Comparison of ENCODE assay signal across 12 mouse cellular contexts in the genomic region with DNA sequence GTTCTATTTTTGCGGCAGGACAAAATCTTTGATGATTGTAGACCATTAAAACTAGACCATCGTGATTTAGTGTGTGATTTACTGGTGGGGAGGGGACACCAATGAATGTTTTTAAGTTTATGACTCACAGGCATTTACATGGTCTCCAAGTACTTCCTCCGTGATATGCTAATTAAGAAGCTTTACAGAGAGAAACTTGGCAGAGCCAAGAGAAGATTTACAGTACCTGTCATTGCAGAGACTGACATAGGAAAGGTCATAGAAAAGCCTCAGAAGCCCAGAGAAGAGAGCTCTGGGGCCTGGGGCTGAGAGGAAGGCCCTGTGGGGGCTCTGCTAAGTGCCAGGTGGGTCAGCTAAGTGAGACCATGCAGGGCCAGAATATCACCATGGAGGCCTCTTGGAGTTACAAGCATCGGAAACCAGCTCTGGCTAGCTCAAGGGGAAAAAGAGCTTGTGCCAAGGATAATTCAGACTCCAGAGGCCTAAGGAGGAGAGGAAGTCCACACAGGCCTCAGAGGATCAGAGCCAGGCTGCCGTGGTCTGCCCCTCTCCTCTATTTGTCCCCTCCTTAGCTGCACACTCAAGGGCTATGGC. TPM values are rescaled to one million over a fixed set of nuclear protein-coding genes. Genes with fewer than 3 reads are reported as not detected.
DNase-seq lines count a peak whose midpoint lies in the region; ATAC-seq and TF ChIP-seq lines count a peak whose summit lies in the region.
"Had no signal": no experiment of that assay in that cellular context is flagged by ENCODE, and none has a peak within 500 bp of the region (broad histone marks: within the 10 kb centered on the region; RNA-seq: fewer than 3 reads in every experiment).

No protein-coding gene starts in this region.

- WGBS in heart, embryonic 14.5 days: 58% methylated on average over 5 of the region's 5 CpGs
- 27% methylated on average over 5 of the region's 5 CpGs for WGBS in neural tube, embryonic 13.5 days
- WGBS in kidney, postnatal 0 days: 21% methylated on average over 5 of the region's 5 CpGs

- peak overlapping the region; percentile 4 to 51; a peak in 2 of 4 replicates for H3K27ac ChIP-seq in heart, embryonic 14.5 days (replicated peaks in 1 of 2; ENCODE audit: control insufficient read depth in 1 of 2, insufficient read depth in 1 of 2, low read depth in 2 of 2, low read length in 2 of 2)
- peak overlapping the region; percentile 49; the same call in 1 of the 2 replicates for H3K27ac ChIP-seq in neural tube, embryonic 13.5 days (replicated peaks)
- peak overlapping the region; percentile 79 for H3K27ac ChIP-seq in kidney, postnatal 0 days
- H3K27ac ChIP-seq: hindbrain, embryonic 15.5 days; liver, embryonic 13.5 days had no signal

- H3K4me2 ChIP-seq in heart, embryonic 14.5 days (ENCODE audit: low read length): no peak overlapping the region
- H3K4me2 ChIP-seq in neural tube, embryonic 13.5 days: no peak overlapping the region
- no peak overlapping the region for H3K4me2 ChIP-seq in kidney, postnatal 0 days (ENCODE audit: low read length)
- H3K4me2 ChIP-seq: hindbrain, embryonic 15.5 days; liver, embryonic 13.5 days had no signal

- TF ChIP-seq CTCF in kidney, postnatal 0 days (IDR thresholded peaks at IDR 0.05; ENCODE audit: low read depth): no peak

- intact Hi-C loops in heart, postnatal 36 days (cut with DNase I): no loop called here

- no peak overlapping the region for H3K4me3 ChIP-seq in heart, embryonic 14.5 days (ENCODE audit: control insufficient read depth in 1 of 2, insufficient read depth in 1 of 2, low read depth in 1 of 2, low read length in 2 of 2)
- H3K4me3 ChIP-seq in neural tube, embryonic 13.5 days: no peak overlapping the region
- no peak overlapping the region for H3K4me3 ChIP-seq in kidney, postnatal 0 days (replicated peaks; ENCODE audit: low read depth, low read length)
- H3K4me3 ChIP-seq: erythroblast, embryonic 14.5 days; hindbrain, embryonic 15.5 days; liver, embryonic 13.5 days had no signal

- no peak overlapping the region for H3K9ac ChIP-seq in heart, embryonic 14.5 days (ENCODE audit: low read length)
- H3K9ac ChIP-seq in neural tube, embryonic 13.5 days: no peak overlapping the region
- H3K9ac ChIP-seq in kidney, postnatal 0 days (ENCODE audit: low read depth, low read length): no peak overlapping the region
- H3K9ac ChIP-seq: hindbrain, embryonic 15.5 days; liver, embryonic 13.5 days had no signal

- no peaks in the 10 kb centered on the region for H3K27me3 ChIP-seq in heart, embryonic 14.5 days (ENCODE audit: control insufficient read depth, insufficient read depth, low read length)
- H3K27me3 ChIP-seq in neural tube, embryonic 13.5 days: no peaks in the 10 kb centered on the region
- H3K27me3 ChIP-seq in kidney, postnatal 0 days (ENCODE audit: insufficient read depth, low read length): no peaks in the 10 kb centered on the region
- H3K27me3 ChIP-seq: hindbrain, embryonic 15.5 days; liver, embryonic 13.5 days had no signal

- no peak for ATAC-seq in heart, embryonic 14.5 days (ENCODE audit: insufficient number of reproducible peaks, insufficient read depth, low FRiP score, low read depth)
- peak; percentile 73 for ATAC-seq in neural tube, embryonic 13.5 days (ENCODE audit: low read depth)
- ATAC-seq in kidney, postnatal 0 days (replicated peaks; ENCODE audit: low FRiP score, low read depth): peak; percentile 57
- no peak for ATAC-seq in CD4-positive, CD25-positive, alpha-beta regulatory T cell, adult 4 months

- no peaks in the 10 kb centered on the region for H3K9me3 ChIP-seq in heart, embryonic 14.5 days (ENCODE audit: control insufficient read depth, low read length)
- H3K9me3 ChIP-seq in neural tube, embryonic 13.5 days: no peaks in the 10 kb centered on the region
- no peaks in the 10 kb centered on the region for H3K9me3 ChIP-seq in kidney, postnatal 0 days (replicated peaks; ENCODE audit: low read length)
- H3K9me3 ChIP-seq: hindbrain, embryonic 15.5 days; liver, embryonic 13.5 days had no signal

- H3K4me1 ChIP-seq in heart, embryonic 14.5 days (ENCODE audit: control insufficient read depth in 2 of 2, insufficient read depth in 2 of 2, low read length in 2 of 2): peaks cover 18 to 27% of the 10 kb centered on the region in 2 experiments
- peaks cover 26% of the 10 kb centered on the region for H3K4me1 ChIP-seq in neural tube, embryonic 13.5 days (replicated peaks)
- H3K4me1 ChIP-seq in kidney, postnatal 0 days (replicated peaks; ENCODE audit: insufficient read depth, low read length): 0 out of 2 replicates have a peak, but pooled peaks cover 12% of the 10 kb centered on the region
- H3K4me1 ChIP-seq: hindbrain, embryonic 15.5 days had no signal

- no peak for DNase-seq in heart, postnatal 36 days
- no peak for DNase-seq in neural tube, embryonic 10.5 days (ENCODE audit: extremely low spot score, low spot score)
- DNase-seq in kidney, postnatal 0 days (ENCODE audit: low spot score): peak; percentile 94
- DNase-seq in spleen, adult 18-20 months: no peak
- DNase-seq: cerebellum, postnatal 36 days; liver, embryonic 13.5 days; thymus, postnatal 36 days had no signal

- no peaks in the 10 kb centered on the region for H3K36me3 ChIP-seq in heart, embryonic 14.5 days (ENCODE audit: control insufficient read depth, insufficient read depth, low read length)
- H3K36me3 ChIP-seq in neural tube, embryonic 13.5 days: no peaks in the 10 kb centered on the region
- H3K36me3 ChIP-seq in kidney, postnatal 0 days (ENCODE audit: insufficient read depth, low read length): no peaks in the 10 kb centered on the region
- H3K36me3 ChIP-seq: hindbrain, embryonic 15.5 days; liver, embryonic 13.5 days had no signal

RNA-seq across cellular contexts. Expression of a gene that starts 7.1 kb away (rescaled TPM):
- 6.0 and 6.3 TPM in 2 replicates for polyA plus RNA-seq in heart, embryonic 14.5 days (2014; fragmentation: Nextera tagmentation; extraction: Ambion mirVana)
- total RNA-seq in heart, postnatal 36 days (2021): 10 to 100 TPM; 13.4 to 15.8 TPM
- 1.5 and 1.6 TPM in 2 replicates for polyA plus RNA-seq in neural tube, embryonic 13.5 days (2015; fragmentation: Nextera tagmentation; extraction: Ambion mirVana)
- 9.3 and 9.5 TPM in 2 replicates for polyA plus RNA-seq in kidney, postnatal 0 days (2015; fragmentation: Nextera tagmentation; extraction: Ambion mirVana)
- polyA plus RNA-seq in CD4-positive, CD25-positive, alpha-beta regulatory T cell, adult 4 months (2017; shearing (Covaris generic)): under 1 TPM; 0.48 to 0.85 TPM

RNA-seq across cellular contexts. Expression of a gene that starts 39.4 kb away (rescaled TPM):
- polyA plus RNA-seq in heart, embryonic 14.5 days (2014; fragmentation: Nextera tagmentation; extraction: Ambion mirVana): 38.2 and 42.7 TPM in 2 replicates
- 10 to 100 TPM; 17.1 to 18.9 TPM for total RNA-seq in heart, postnatal 36 days (2021)
- polyA plus RNA-seq in neural tube, embryonic 13.5 days (2015; fragmentation: Nextera tagmentation; extraction: Ambion mirVana): 87.8 and 91.8 TPM in 2 replicates
- polyA plus RNA-seq in kidney, postnatal 0 days (2015; fragmentation: Nextera tagmentation; extraction: Ambion mirVana): 50.5 and 54.9 TPM in 2 replicates
- polyA plus RNA-seq in CD4-positive, CD25-positive, alpha-beta regulatory T cell, adult 4 months (2017; shearing (Covaris generic)): 10 to 100 TPM; 39.0 to 49.5 TPM

Comparison
In these comparisons a context has a peak if more than half of its experiments do, and no peak if none do; other contexts are left out.
1. ATAC-seq: peak in neural tube, embryonic 13.5 days (single experiment) and kidney, postnatal 0 days (single experiment); none in heart, embryonic 14.5 days (single experiment) and CD4-positive, CD25-positive, alpha-beta regulatory T cell, adult 4 months (single experiment).
2. H3K27ac ChIP-seq: peak in every context shown above with its lines; median percentile 79 in kidney, postnatal 0 days; 49 in neural tube, embryonic 13.5 days; 28 in heart, embryonic 14.5 days.